Mouse (Mus musculus) small intestine, adult 2 months (tissue): Measurements from ENCODE around the gene Map2k4. TPM values are rescaled to one million over a fixed set of nuclear protein-coding genes. Genes with fewer than 3 reads are reported as not detected.

Experiments
- H3K27ac ChIP-seq: fragments of 200-500 bp; 2 replicates; pipeline ENCODE4 v1.5.1; 2012; ENCODE audit warnings: low read depth, low read length, control low read depth, inconsistent platforms; ENCODE audit not compliant: insufficient read depth
- H3K27me3 ChIP-seq: fragments of 200-500 bp; 2 replicates; pipeline ENCODE4 v1.6.1; 2012; ENCODE audit warnings: mild to moderate bottlenecking, moderate library complexity, low read length, inconsistent platforms; ENCODE audit not compliant: control insufficient read depth, insufficient read depth
- H3K36me3 ChIP-seq: fragments of 200-500 bp; 2 replicates; pipeline ENCODE4 v1.6.1; 2012; ENCODE audit warnings: mild to moderate bottlenecking, low read length, control low read depth, inconsistent platforms; ENCODE audit not compliant: control insufficient read depth, insufficient read depth
- H3K4me1 ChIP-seq: fragments of 200-500 bp; 2 replicates; pipeline ENCODE4 v1.6.1; 2012; ENCODE audit warnings: low read length, inconsistent platforms, mixed read lengths; ENCODE audit not compliant: control insufficient read depth, insufficient read depth, insufficient read length
- H3K4me3 ChIP-seq: fragments of 200-500 bp; 2 replicates; pipeline ENCODE4 v1.5.1; 2012; ENCODE audit warnings: low read depth, mild to moderate bottlenecking, control low read depth, inconsistent platforms, low read length, moderate library complexity
- CTCF ChIP-seq: fragments of 200-500 bp; IDR thresholded peaks from 2 replicates; pipeline ENCODE4 v1.5.1; 2012; ENCODE audit warnings: low read depth, mild to moderate bottlenecking, control low read depth, inconsistent platforms, low read length, moderate library complexity, mixed read lengths; ENCODE audit not compliant: insufficient replicate concordance, insufficient read length; ENCODE audit errors: extremely low read depth
- POLR2A ChIP-seq: fragments of 200-500 bp; IDR thresholded peaks from 2 replicates; pipeline ENCODE4 v1.6.1; 2012; ENCODE audit warnings: low read depth, mild to moderate bottlenecking, control low read depth, inconsistent platforms, low read length, moderate library complexity
- WGBS: fragments of 180-500 bp; shearing (Covaris S2); methylation state at CpG from one replicate; pipeline ENCODE4 v1.1.7; 2018; 5-methylcytosine and 5-hydroxymethylcytosine counted together
- polyA plus RNA-seq: library from polyadenylated mRNA; depleted of rRNA; stranded (reverse); fragments of >200 nt; gene quantifications from 2 replicates; pipeline ENCODE4 v1.2.3, GENCODE M21; 2012

The Map2k4 gene
- polyA plus RNA-seq, 1 experiment = 13.6 TPM

GRCm38 (mm10) chr11:65739880-65740279, 48.2 kb downstream of the Map2k4 start:
- no peaks in the 10 kb centered on the region for H3K36me3 ChIP-seq
- TF ChIP-seq CTCF (no peak), POLR2A (no peak)
- no peaks in the 10 kb centered on the region for H3K27me3 ChIP-seq
- peaks cover 11% of the 10 kb centered on the region; the same call in 1 of the 2 replicates for H3K4me1 ChIP-seq
- H3K27ac ChIP-seq = peak overlapping the region; percentile 73
- no peak overlapping the region for H3K4me3 ChIP-seq

DNA sequence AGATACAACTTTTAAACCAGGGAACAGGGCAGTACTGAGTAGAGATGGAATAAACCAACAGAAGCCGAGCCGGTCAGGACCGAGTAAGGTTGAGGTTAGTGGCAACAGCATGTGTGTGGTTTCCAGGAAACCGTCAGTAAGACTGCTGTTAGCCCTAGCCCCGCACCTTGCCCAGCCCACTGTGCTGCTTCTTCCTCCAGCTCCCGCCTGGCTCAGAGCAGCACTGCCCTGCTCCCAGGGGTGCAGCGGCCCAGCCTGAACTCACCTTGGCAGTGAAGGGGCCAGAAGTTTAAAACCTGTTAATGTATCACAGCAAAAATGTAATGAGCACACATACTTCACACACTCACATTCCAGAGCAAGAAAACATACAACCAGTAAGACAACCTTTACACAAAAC, 53.4 kb downstream of the Map2k4 start:
- WGBS = 38% methylated on average over 7 of the region's 7 CpGs
- Histone ChIP-seq H3K36me3 (no peaks in the 10 kb centered on the region), H3K27ac (no peak overlapping the region), H3K27me3 (no peaks in the 10 kb centered on the region), H3K4me3 (no peak overlapping the region), H3K4me1 (peaks cover 13% of the 10 kb centered on the region)
- TF ChIP-seq POLR2A (no peak), CTCF (no peak)

- 75% methylated on average over 6 of the region's 6 CpGs for WGBS
- no peak for TF ChIP-seq POLR2A
- no peak for TF ChIP-seq CTCF
- H3K36me3 ChIP-seq = 0 out of 2 replicates have a peak, but pooled peaks cover 9% of the 10 kb centered on the region
- H3K4me1 ChIP-seq = peaks cover 7% of the 10 kb centered on the region
- no peak overlapping the region for H3K27ac ChIP-seq
- H3K27me3 ChIP-seq = no peaks in the 10 kb centered on the region
- H3K4me3 ChIP-seq = no peak overlapping the region
Observed at GRCm38 (mm10) chr11:65729623-65730217, 58.4 kb downstream of the Map2k4 start.

GRCm38 (mm10) chr11:65728906-65729305, 59.2 kb downstream of the Map2k4 start:
- no peak overlapping the region for H3K4me3 ChIP-seq
- H3K27me3 ChIP-seq = no peaks in the 10 kb centered on the region
- TF ChIP-seq CTCF (no peak), POLR2A (no peak)
- 98% methylated on average over 4 of the region's 4 CpGs for WGBS
- peaks cover 5% of the 10 kb centered on the region; the same call in 1 of the 2 replicates for H3K4me1 ChIP-seq
- H3K36me3 ChIP-seq = 0 out of 2 replicates have a peak, but pooled peaks cover 9% of the 10 kb centered on the region
- no peak overlapping the region for H3K27ac ChIP-seq

- H3K27me3 ChIP-seq = no peaks in the 10 kb centered on the region
- 0 out of 2 replicates have a peak, but pooled peaks cover 12% of the 10 kb centered on the region for H3K36me3 ChIP-seq
- no peak for TF ChIP-seq CTCF
- TF ChIP-seq POLR2A = no peak
- no peaks in the 10 kb centered on the region for H3K4me1 ChIP-seq
- 94% methylated on average over 2 of the region's 2 CpGs for WGBS
- H3K4me3 ChIP-seq = no peak overlapping the region
- no peak overlapping the region for H3K27ac ChIP-seq
Observed at GRCm38 (mm10) chr11:65723715-65724114, 64.4 kb downstream of the Map2k4 start.

DNA sequence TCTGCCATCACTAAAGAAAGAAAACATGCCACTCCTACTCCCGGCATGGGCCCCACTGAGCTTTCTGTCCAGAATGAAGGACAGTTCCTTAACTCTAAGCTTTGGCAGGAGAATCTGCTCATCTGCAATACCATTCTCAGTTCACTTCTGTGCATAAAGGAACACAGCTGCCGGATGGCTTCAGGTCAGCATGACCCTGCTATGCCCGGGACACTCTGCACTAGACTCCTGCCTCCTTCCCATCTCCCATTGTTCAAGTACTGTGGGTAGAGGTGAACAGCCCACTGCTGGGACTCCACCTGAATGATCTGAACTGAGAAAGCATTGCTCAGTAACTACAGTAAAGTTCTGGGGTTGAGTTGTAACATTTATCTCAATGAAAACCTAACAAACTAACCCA, 66.5 kb downstream of the Map2k4 start:
- 93% methylated on average over 3 of the region's 3 CpGs for WGBS
- H3K27ac ChIP-seq = no peak overlapping the region
- no peak for TF ChIP-seq CTCF
- TF ChIP-seq POLR2A = no peak

GRCm38 (mm10) chr11:65719960-65720359, 68.1 kb downstream of the Map2k4 start:
- WGBS = 61% methylated on average over 1 of the region's 1 CpGs
- Histone ChIP-seq H3K4me1 (no peaks in the 10 kb centered on the region), H3K4me3 (no peak overlapping the region), H3K27ac (no peak overlapping the region), H3K36me3 (peaks cover 15% of the 10 kb centered on the region), H3K27me3 (no peaks in the 10 kb centered on the region)
- TF ChIP-seq POLR2A = no peak
- TF ChIP-seq CTCF = no peak

More for the DNA sequence above, 66.5 kb downstream of the Map2k4 start:
- no peaks in the 10 kb centered on the region for H3K4me1 ChIP-seq
- H3K27me3 ChIP-seq = no peaks in the 10 kb centered on the region
- peaks cover 10% of the 10 kb centered on the region; the same call in 1 of the 2 replicates for H3K36me3 ChIP-seq
- no peak overlapping the region for H3K4me3 ChIP-seq
